Mouse (Mus musculus) skeletal muscle tissue, adult 2 months (tissue): ENCODE measurements around the gene Twf2.

ENCODE experiments used
- DNase-seq: peaks from one replicate; pipeline ENCODE4 v3.0.0-alpha.2; 2012; ENCODE audit warnings: low read depth, low spot score

Gene Twf2

GRCm38 (mm10) chr9:106179454-106179853 lies 23.5 kb upstream of the Twf2 start:
- DNase-seq, result no peak

DNA sequence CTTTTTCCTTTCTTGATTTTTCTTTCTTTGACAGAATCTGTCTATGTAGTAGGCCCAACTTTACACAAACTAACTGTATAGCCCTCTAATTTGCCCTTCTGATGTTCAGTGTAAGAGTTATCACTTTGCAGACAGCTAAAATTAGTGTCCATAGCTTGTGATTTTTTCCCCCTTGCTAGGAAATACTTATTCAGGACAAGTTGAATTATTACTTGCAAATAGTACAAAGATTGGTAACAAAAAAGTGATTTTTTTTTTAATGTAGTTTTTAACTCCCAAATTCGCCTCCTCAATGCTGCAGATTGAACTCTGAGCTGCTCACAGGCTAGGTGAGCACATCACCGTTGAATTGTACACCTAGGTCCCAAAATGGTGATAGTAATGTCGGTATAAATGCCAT lies 22.9 kb upstream of the Twf2 start:
- DNase-seq, result no peak

GRCm38 (mm10) chr9:106182146-106182545 lies 20.8 kb upstream of the Twf2 start:
- DNase-seq, result no peak

DNA sequence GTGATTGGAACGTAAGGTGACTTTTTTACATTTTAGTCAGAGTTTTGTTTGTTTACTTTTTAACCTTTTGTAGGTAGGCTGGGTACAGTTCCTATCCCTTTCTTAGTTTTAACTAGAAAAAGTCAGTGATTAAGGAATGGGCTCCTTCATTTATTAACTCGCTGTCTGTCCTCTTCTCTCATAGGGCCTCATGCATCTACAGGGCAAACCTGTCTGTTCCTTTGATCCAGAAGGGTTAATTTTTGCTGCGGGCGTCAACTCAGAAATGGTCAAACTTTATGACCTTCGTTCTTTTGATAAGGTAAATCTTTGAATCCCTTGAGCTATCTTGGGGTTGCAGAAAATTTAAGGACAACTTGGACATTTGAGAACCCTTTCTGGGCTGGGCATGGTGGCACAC lies 18.9 kb upstream of the Twf2 start:
- no peak for DNase-seq

GRCm38 (mm10) chr9:106191355-106191754 lies 11.6 kb upstream of the Twf2 start:
- no peak for DNase-seq

GRCm38 (mm10) chr9:106192024-106192423 lies 10.9 kb upstream of the Twf2 start:
- DNase-seq, result no peak

- DNase-seq, result no peak
Observed at GRCm38 (mm10) chr9:106192998-106193397, 9.9 kb upstream of the Twf2 start.

DNA sequence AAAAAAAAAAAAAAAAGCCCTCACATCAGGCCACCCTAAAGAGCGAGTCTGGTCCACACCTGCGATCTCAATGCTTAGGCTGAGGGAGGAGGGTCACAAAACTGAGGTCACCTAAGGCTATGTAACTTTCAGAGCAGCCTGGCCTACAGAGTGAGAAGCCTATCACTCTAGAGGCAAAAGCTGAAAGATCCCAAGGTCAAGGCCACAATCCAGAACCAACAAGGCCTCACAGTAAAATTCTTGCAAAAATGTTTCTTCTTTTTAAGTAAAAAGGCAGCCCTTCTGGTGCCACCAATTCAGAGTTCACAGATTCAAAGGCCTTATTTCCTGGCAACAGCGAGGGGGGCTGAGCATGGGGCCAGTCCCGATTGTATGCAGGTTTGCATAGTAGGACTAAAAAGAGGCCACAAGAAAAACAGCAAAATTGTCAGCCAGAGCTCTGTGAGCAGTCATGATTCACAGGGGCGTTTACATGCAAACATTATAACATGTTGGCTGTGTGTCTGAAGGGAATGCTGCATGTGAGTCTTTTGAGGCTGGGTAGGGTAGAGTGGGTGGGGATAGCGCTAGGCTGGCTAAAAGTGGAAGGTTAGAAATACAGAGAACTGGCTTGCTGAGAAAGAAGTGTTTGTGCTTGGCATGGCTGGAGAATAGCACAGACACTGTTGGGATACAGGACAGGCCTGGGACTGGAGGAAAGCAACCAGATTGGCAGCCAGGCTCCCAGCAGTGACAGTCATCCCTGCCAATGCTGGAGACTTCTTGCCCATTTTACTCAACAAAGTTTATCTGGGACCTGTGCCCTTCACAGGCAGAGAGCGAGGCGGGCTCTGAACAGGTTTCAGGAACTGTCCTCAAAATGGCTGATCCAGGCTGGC lies 8.7 kb upstream of the Twf2 start:
- no peak for DNase-seq

DNA sequence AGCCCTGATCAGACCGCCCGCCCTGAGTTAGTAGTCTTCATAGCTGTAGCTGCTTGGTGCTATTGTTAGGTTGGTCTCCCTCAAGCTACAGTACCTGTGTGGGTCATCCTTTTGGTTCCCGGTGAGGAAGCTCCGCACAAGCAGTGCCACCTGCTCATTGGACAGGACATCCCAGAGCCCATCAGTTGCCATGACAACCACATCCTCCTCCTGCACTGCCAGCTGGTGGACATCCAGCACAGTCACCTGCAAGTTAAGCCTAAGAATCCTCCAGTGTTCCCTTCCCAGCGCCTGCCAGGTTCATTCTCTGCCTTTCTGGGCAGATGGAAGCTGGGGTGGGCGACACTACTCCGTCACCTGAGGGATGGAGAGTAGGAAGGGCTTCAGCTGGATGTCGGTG lies 7.2 kb upstream of the Twf2 start:
- no peak for DNase-seq

DNA sequence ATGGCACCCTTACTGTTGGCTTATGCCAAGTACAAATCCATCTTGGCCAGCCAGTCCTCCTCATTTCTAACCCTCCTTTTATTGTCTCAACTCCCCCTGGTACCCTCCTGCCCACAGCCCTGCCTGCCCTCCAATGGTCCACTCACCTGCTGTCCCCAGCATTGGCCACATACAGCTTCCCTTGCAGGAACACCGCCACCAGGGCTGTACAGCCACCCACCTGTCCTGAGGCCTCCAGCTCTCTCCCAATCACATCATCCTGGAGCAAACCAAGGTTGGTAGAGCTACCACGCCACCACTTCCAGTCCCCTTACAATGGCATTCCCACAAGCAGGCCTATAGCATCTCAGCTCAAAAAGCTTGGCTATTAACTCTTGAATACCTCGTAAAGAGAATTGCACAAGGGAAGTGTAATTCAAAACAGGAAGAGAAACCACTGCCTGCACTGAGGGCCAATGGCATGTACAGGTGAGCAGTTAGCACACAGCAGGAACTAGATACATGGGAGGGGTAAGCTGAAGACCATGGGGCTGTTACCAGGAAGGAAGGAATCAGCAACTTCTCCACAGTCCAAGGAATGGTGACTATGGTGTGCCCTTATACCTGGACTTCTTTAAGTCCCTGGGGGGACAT lies 5.7 kb upstream of the Twf2 start:
- no peak for DNase-seq

- DNase-seq, result no peak
Observed at GRCm38 (mm10) chr9:106197732-106198131, 5.2 kb upstream of the Twf2 start.

DNA sequence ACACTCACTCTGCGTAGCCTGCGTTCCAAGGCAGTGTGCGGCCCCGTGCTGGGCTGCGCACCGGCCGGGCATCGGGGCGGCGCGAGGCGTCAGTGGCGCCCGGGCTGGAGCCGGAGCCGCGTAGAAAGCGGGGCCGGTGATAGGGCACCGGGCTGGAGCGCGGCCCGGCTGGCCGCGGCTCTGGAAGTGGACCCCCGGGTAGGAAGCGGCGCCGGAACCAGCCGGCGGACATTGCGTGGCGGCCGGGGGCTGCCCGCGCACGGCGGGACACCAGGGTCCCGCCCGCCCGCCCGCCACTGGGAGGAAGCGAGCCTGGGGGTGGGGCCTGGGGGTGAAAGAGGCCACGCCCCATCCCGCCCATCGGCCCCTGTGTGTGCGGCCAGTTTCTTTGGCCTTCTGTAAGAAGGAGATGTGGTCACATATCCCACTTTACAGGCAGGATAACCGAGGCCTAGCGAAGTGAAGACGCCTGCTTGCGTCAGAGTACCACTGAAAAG lies 3.9 kb upstream of the Twf2 start:
- DNase-seq, result peak; percentile 58

GRCm38 (mm10) chr9:106199535-106200272 lies 3.2 kb upstream of the Twf2 start, which contains the start of gene Ppm1m:
Gene Ppm1m (minus strand): TSS chr9:106199746.
- no peak for DNase-seq

- no peak for DNase-seq
Observed at GRCm38 (mm10) chr9:106201895-106202294, 1.0 kb upstream of the Twf2 start.

DNA sequence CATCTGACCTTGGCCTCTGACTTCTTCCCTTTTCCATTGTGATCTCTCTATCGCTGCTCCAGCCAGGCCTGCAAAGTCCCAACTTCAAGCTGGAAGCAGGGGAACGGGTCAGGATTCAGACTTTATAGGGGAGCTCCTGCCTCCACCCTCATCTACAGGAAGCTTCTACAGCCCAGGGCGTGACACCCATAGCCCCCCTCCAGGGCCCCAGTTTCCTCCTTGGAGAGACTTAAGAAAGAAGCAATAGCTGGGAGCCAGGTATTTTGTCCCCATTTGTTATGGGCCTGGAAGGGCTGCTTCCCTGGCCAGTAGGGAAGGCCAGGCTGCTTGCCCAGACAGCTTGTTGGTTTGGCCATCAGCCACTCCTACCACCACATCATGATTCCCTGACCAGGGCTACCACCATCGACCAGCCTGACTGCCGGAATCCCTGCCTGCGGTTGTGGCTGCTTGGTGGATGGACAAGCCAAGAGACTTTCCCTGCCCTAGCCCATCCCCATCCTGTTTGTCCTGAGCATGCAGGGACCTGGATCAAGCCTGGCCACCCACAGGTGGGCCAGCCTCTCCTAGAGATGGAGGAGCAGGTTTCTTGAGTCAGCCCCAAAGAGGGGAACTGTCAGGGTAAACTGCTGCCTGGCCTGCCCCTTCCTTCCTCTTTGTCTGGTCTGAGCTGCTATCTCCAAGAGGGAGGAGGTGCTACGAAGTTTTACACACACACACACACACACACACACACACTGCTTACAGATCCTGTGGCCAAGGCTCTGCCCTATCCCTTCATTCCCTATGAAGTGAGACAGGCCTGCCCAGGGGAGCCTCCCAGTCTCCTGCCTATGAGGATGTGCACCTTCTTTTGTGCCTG lies 1.3 kb downstream of the Twf2 start:
- DNase-seq, result no peak

DNA sequence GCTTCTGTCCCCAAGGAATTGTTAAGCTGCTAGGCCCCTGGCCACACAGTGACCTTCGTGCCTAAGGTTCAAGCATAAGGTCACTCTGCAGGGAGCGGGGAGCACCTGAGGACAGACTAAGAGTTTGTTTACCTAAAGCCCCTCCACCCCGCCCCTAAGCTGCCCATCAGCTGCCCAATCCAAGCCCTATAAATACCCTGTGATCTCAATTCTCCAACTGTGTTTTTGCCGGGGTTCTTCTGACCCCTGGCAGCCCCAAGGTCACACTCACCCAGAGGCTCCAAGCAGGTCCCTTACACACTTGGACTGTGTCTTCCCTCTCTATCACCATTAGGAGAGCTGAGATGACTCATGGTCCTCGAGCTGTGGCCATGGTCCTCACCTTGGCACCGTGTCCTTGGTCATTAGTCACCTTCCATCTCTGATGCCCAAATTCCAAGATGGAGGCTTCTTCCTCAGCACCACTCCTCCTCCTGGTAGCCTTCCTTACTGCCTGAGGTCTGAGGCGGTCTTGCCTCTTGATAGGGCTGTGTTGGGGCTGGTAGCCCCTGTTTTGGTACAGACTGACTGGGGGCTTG lies 2.9 kb downstream of the Twf2 start:
- no peak for DNase-seq

GRCm38 (mm10) chr9:106206515-106206914 lies 3.6 kb downstream of the Twf2 start:
- DNase-seq, result peak; percentile 94

- no peak for DNase-seq
Observed at GRCm38 (mm10) chr9:106208181-106208580, 5.3 kb downstream of the Twf2 start.

- DNase-seq, result no peak
Observed at GRCm38 (mm10) chr9:106209954-106210353, 7.0 kb downstream of the Twf2 start.

GRCm38 (mm10) chr9:106210853-106211609 lies 8.1 kb downstream of the Twf2 start:
- no peak for DNase-seq
